Mouse (Mus musculus): ENCODE measurements at regions not wholly inside any gene's neighbourhood (a gene's known extent, or its start where the extent isn't known, plus 50 kb on each side); places are given as distances from the start of the nearest gene placed in this dataset.
"Not testable (repeated sequence)": the region's sequence is repeated elsewhere in the genome, so short reads cannot be mapped to it uniquely, and the experiment has no call there.

GRCm38 (mm10) chr3:126011269-126011668 lies 72.8 kb upstream of the Ugt8a start:
- DNase-seq (ENCODE audit: extremely low spot score): no peak

GRCm38 (mm10) chr3:126016166-126016565 lies 77.7 kb upstream of the Ugt8a start:
- no peak for DNase-seq (ENCODE audit: extremely low spot score)

GRCm38 (mm10) chr3:126044327-126044726 lies 105.9 kb upstream of the Ugt8a start:
- DNase-seq (ENCODE audit: extremely low spot score): peak; percentile 2

GRCm38 (mm10) chr3:126044861-126045260 lies 106.4 kb upstream of the Ugt8a start:
- DNase-seq (ENCODE audit: extremely low spot score): no peak

- no peak for DNase-seq (ENCODE audit: extremely low spot score)
Observed at GRCm38 (mm10) chr3:126045992-126046786, 107.8 kb upstream of the Ugt8a start.

GRCm38 (mm10) chr3:126058585-126058984 lies 120.2 kb upstream of the Ugt8a start:
- DNase-seq (ENCODE audit: extremely low spot score): no peak

GRCm38 (mm10) chr3:126105086-126105485 lies 166.7 kb upstream of the Ugt8a start:
- no peak for DNase-seq (ENCODE audit: extremely low spot score)

GRCm38 (mm10) chr3:126109371-126109770 lies 171.0 kb upstream of the Ugt8a start:
- no peak for DNase-seq (ENCODE audit: extremely low spot score)

GRCm38 (mm10) chr3:126117849-126118248 lies 179.4 kb upstream of the Ugt8a start:
- no peak for DNase-seq (ENCODE audit: extremely low spot score)

GRCm38 (mm10) chr3:126122323-126123259 lies 184.2 kb upstream of the Ugt8a start:
- DNase-seq (ENCODE audit: extremely low spot score): no peak

GRCm38 (mm10) chr3:126166542-126166941 lies 196.9 kb upstream of the Arsj start:
- DNase-seq (ENCODE audit: extremely low spot score): no peak

GRCm38 (mm10) chr3:126209024-126209423 lies 154.5 kb upstream of the Arsj start:
- DNase-seq (ENCODE audit: extremely low spot score): no peak

GRCm38 (mm10) chr3:126210226-126210625 lies 153.3 kb upstream of the Arsj start:
- no peak for DNase-seq (ENCODE audit: extremely low spot score)

GRCm38 (mm10) chr3:126227575-126227974 lies 135.9 kb upstream of the Arsj start:
- DNase-seq (ENCODE audit: extremely low spot score): no peak

GRCm38 (mm10) chr3:126245834-126246233 lies 117.7 kb upstream of the Arsj start:
- no peak for DNase-seq (ENCODE audit: extremely low spot score)

GRCm38 (mm10) chr3:126261270-126261669 lies 102.2 kb upstream of the Arsj start:
- DNase-seq (ENCODE audit: extremely low spot score): peak; percentile 9

- not testable (repeated sequence) for DNase-seq (ENCODE audit: extremely low spot score)
Observed at GRCm38 (mm10) chr3:126272027-126272426, 91.5 kb upstream of the Arsj start.

GRCm38 (mm10) chr3:126273566-126273965 lies 89.9 kb upstream of the Arsj start:
- no peak for DNase-seq (ENCODE audit: extremely low spot score)

GRCm38 (mm10) chr3:126276008-126276700 lies 87.3 kb upstream of the Arsj start:
- no peak for DNase-seq (ENCODE audit: extremely low spot score)

- DNase-seq (ENCODE audit: extremely low spot score): no peak
Observed at GRCm38 (mm10) chr3:126284294-126285090, 79.0 kb upstream of the Arsj start.

GRCm38 (mm10) chr3:126292259-126292658 lies 71.2 kb upstream of the Arsj start:
- DNase-seq (ENCODE audit: extremely low spot score): no peak

All from embryo, embryonic 9.5 days (tissue).